Comparison of ENCODE assay signal across 24 mouse cellular contexts in the genomic region with DNA sequence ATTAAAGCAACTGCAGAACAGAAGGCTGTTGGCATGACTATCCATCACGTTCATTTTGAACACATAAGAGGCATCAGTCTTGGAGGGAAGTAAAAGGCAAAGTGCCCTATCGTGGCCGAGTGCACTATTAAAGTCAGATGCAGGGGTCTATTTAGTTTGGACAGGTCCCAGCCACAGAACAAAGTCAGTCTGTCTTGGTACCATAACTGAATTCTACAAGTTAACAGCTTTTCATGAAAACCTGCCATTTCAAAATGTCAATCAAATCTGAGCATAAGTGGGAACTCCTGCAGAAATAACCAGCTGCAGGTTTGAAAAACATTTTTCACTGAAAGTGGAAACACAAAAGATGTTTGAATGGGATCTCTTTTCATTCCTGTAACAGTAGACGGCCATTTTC.
DNase-seq lines count a peak whose midpoint lies in the region; ATAC-seq lines count a peak whose summit lies in the region.
"Had no signal": no experiment of that assay in that cellular context is flagged by ENCODE, and none has a peak within 500 bp of the region (broad histone marks: within the 10 kb centered on the region; RNA-seq: fewer than 3 reads in every experiment).

No protein-coding gene starts in this region.

- H3K4me3 ChIP-seq in midbrain, embryonic 11.5 days (ENCODE audit: low read depth, low read length): no peak overlapping the region
- H3K4me3 ChIP-seq in midbrain, embryonic 10.5 days: no peak overlapping the region
- H3K4me3 ChIP-seq in embryonic facial prominence, embryonic 12.5 days: no peak overlapping the region
- H3K4me3 ChIP-seq: embryonic facial prominence, embryonic 13.5 days; heart, adult 2 months; heart, embryonic 13.5 days; limb, embryonic 15.5 days; neural tube, embryonic 15.5 days had no signal

- H3K27me3 ChIP-seq in midbrain, embryonic 11.5 days (ENCODE audit: control insufficient read depth, insufficient read depth, low read length): no peaks in the 10 kb centered on the region
- H3K27me3 ChIP-seq in midbrain, embryonic 10.5 days (ENCODE audit: low read depth, poor library complexity, severe bottlenecking): no peaks in the 10 kb centered on the region
- H3K27me3 ChIP-seq in embryonic facial prominence, embryonic 12.5 days: no peaks in the 10 kb centered on the region
- H3K27me3 ChIP-seq: embryonic facial prominence, embryonic 13.5 days; heart, embryonic 13.5 days; limb, embryonic 15.5 days; neural tube, embryonic 15.5 days had no signal

- H3K36me3 ChIP-seq in midbrain, embryonic 11.5 days (ENCODE audit: control insufficient read depth, insufficient read depth, low read length): no peaks in the 10 kb centered on the region
- H3K36me3 ChIP-seq in midbrain, embryonic 10.5 days: no peaks in the 10 kb centered on the region
- no peaks in the 10 kb centered on the region for H3K36me3 ChIP-seq in embryonic facial prominence, embryonic 12.5 days
- H3K36me3 ChIP-seq: embryonic facial prominence, embryonic 13.5 days; heart, embryonic 13.5 days; limb, embryonic 15.5 days; neural tube, embryonic 15.5 days had no signal

- peak; percentile 28 for DNase-seq in embryo, embryonic 11 days
- no peak for DNase-seq in embryo, embryonic 9.5 days (ENCODE audit: extremely low spot score)
- DNase-seq in midbrain, embryonic 11.5 days (ENCODE audit: low spot score, missing footprints): peak; percentile 83
- DNase-seq in midbrain, embryonic 10.5 days (ENCODE audit: low spot score): no peak
- no peak for DNase-seq in ovary, postnatal 14 days (ENCODE audit: low spot score)
- no peak for DNase-seq in ovary, postnatal 10 days (ENCODE audit: low spot score)
- DNase-seq: adrenal gland, adult 2 months; cerebellum, adult 18-20 months; cerebellum, postnatal 14 days; gastrocnemius, postnatal 10 days; heart, adult 2 months; heart, postnatal 14 days; kidney, postnatal 36 days; lung, embryonic 14.5 days; thymus, adult 18-20 months; thymus, postnatal 4 days had no signal

- H3K27ac ChIP-seq in midbrain, embryonic 11.5 days (ENCODE audit: low read depth, low read length): no peak overlapping the region
- H3K27ac ChIP-seq in midbrain, embryonic 10.5 days (replicated peaks): no peak overlapping the region
- H3K27ac ChIP-seq in embryonic facial prominence, embryonic 12.5 days: peak overlapping the region; percentile 76; the same call in 1 of the 2 replicates
- H3K27ac ChIP-seq: heart, adult 2 months; heart, embryonic 13.5 days; hindbrain, postnatal 0 days; limb, embryonic 15.5 days; liver, embryonic 14.5 days; neural tube, embryonic 15.5 days had no signal

- WGBS in midbrain, embryonic 11.5 days: 82% methylated on average over 4 of the region's 4 CpGs
- WGBS in midbrain, embryonic 10.5 days: 85% methylated on average over 4 of the region's 4 CpGs
- 14% methylated on average over 4 of the region's 4 CpGs for WGBS in embryonic facial prominence, embryonic 12.5 days

- no peaks in the 10 kb centered on the region for H3K4me1 ChIP-seq in midbrain, embryonic 11.5 days (ENCODE audit: control insufficient read depth, insufficient read depth, low read length)
- 0 out of 2 replicates have a peak, but pooled peaks cover 2% of the 10 kb centered on the region for H3K4me1 ChIP-seq in midbrain, embryonic 10.5 days
- peaks cover 39% of the 10 kb centered on the region for H3K4me1 ChIP-seq in embryonic facial prominence, embryonic 12.5 days
- H3K4me1 ChIP-seq: neural tube, embryonic 15.5 days had no signal

- H3K9ac ChIP-seq in midbrain, embryonic 11.5 days (ENCODE audit: low read length): no peak overlapping the region
- H3K9ac ChIP-seq in embryonic facial prominence, embryonic 12.5 days: no peak overlapping the region
- H3K9ac ChIP-seq: embryonic facial prominence, embryonic 13.5 days; heart, embryonic 13.5 days; limb, embryonic 15.5 days; liver, embryonic 14.5 days; lung, embryonic 14.5 days; neural tube, embryonic 15.5 days had no signal

- H3K4me2 ChIP-seq in midbrain, embryonic 11.5 days: no peak overlapping the region
- H3K4me2 ChIP-seq in embryonic facial prominence, embryonic 12.5 days (replicated peaks): no peak overlapping the region
- H3K4me2 ChIP-seq: embryonic facial prominence, embryonic 13.5 days; heart, embryonic 13.5 days; limb, embryonic 15.5 days; lung, embryonic 14.5 days; neural tube, embryonic 15.5 days had no signal

- ATAC-seq in midbrain, embryonic 11.5 days (ENCODE audit: low FRiP score): no peak
- no peak for ATAC-seq in embryonic facial prominence, embryonic 12.5 days (ENCODE audit: insufficient number of reproducible peaks, insufficient read depth, low FRiP score, low TSS enrichment)
- ATAC-seq: hindbrain, postnatal 0 days; intestine, embryonic 16.5 days had no signal

- H3K9me3 ChIP-seq in midbrain, embryonic 11.5 days (ENCODE audit: control insufficient read depth, low read length): no peaks in the 10 kb centered on the region
- no peaks in the 10 kb centered on the region for H3K9me3 ChIP-seq in midbrain, embryonic 10.5 days (replicated peaks)
- H3K9me3 ChIP-seq in embryonic facial prominence, embryonic 12.5 days: no peaks in the 10 kb centered on the region
- H3K9me3 ChIP-seq: embryonic facial prominence, embryonic 13.5 days; heart, embryonic 13.5 days; limb, embryonic 15.5 days; neural tube, embryonic 15.5 days had no signal

Comparison
In these comparisons a context has a peak if more than half of its experiments do, and no peak if none do; other contexts are left out.
1. DNase-seq: peak in embryo, embryonic 11 days (single experiment) and midbrain, embryonic 11.5 days (single experiment); none in embryo, embryonic 9.5 days (single experiment), midbrain, embryonic 10.5 days (single experiment), ovary, postnatal 14 days (single experiment) and ovary, postnatal 10 days (single experiment).